Mouse (Mus musculus) urinary bladder, postnatal 10 days (tissue): ENCODE data around the gene Pwwp2b.

Experiments used
- DNase-seq: peaks from one replicate; pipeline ENCODE4 v3.0.0; 2022; ENCODE audit warnings: low spot score

The Pwwp2b gene

DNA sequence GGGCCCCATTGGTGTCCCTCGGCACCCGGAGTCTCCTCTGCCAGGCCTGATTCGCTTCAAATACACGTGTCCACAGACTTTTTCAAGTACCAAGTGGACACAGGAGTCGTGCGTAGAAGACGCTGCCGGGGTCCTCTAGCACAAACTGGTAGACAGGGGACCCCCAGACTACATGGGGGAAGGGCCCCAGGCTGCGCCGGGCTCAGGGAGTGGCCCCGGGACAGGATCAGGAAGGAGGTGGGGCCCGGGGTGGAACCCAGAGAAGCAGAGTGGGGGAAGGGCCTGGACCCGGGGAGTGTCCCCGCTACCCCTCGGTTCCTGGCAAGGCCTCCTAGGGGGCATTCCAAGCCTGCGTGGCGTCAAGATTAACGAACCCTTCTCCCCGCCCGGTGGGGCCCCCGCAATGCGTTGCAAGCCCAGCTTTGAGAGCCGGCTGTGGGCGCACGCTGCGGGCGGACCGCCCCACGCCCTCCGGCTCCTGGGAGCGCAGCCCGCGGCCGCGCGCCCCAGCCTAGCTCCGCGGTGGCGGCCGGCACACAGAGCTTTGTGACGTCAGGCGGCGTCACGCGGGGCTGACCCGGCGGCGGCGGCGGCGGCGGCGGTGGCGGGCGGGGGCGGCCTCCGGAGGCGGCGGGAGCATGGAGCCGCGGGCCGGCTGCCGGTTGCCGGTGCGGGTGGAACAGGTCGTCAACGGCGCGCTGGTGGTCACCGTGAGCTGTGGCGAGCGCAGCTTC, at the start of gene Pwwp2b:
Gene Pwwp2b (plus strand): TSS at position 602 of the 734 bp plus-strand sequence.
- DNase-seq = no peak

DNA sequence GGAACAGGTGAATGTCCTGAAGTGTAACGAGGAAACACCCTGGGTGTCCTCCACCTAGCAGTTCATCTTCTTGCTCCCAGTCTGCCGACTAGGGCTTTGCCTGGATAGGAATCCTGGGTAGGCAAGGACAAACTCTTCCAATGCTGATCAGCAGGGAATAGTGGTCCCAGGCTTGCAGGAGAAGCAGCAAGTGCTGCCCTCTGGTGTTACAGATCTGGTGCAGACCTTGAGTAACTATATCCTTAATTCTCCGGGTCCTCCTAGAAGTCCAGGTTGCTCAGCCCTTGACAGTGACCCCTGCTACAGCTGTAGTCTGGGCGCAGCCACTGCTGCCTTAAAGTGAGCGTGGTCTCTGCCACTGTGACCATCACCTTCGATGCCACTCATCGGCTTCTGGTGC, 48.2 kb upstream of the Pwwp2b start:
- no peak for DNase-seq

DNA sequence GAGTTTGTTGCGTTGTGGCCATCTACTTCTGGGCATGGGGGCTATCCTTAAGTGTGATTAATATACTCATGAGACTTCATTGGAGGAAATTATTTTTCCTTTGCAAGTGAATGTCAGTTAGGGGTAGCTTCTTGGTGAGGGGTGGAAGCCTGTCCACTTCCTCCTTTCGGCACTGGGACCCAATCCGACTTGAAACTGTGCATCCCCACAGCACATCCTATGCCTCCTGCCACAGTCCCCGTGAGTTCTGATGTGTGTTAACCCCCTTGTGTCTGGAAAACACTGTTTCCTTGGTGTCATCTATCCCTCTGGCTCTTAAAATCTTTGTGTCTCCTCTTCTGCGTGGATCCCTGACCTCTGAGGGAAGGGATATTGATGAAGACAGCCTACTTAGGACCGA, 47.1 kb upstream of the Pwwp2b start:
- no peak for DNase-seq

DNA sequence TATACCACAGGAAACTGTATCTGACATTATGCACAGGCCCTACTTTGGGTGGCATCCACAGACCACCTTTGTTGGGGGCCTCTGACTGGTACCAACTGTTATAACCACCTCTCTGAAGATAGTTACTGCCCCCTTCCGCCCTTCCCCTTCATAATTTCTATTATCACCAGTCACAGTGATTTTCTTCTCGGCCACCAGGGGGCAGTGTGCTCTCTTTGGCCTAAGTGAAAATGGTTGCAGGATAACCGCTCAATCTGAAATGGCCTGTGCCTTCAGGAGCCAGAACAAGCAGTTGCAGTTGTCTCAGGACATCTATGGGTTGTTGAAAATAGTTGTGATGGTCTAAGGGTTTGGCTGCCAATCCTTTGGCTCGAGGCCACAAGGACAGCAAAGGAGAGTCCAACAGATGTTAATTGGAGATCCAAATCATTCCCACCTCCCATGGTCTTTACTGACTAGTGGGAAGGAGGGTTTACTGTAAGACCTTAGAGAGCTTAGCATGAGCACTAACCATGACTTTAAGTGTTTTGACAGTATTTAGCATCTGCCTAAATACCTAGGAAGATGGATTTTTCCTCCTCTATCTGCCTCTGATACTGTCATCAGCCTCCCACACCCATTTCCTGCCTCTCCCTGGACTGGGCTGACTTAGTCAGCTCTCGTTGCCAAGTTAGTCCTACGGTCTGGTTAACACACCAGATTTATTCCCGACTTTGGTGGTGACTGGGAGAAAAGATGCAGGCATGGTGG, 40.1 kb upstream of the Pwwp2b start:
- no peak for DNase-seq

DNA sequence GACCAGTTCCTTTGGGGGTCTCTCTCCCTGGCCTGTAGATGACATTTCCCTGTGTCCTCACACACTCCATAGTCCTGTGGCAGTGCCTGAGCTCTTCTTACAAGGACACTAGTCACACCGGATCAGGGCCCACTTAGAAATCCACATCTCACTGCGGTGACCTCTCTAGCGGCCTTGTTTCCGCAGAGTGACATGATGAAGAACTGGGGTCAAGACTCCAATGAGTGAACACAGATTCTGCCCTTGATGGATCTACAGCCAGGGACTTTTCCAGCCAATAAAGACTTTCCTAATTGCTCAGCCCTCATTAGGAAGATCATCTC, 39.5 kb upstream of the Pwwp2b start:
- no peak for DNase-seq

DNA sequence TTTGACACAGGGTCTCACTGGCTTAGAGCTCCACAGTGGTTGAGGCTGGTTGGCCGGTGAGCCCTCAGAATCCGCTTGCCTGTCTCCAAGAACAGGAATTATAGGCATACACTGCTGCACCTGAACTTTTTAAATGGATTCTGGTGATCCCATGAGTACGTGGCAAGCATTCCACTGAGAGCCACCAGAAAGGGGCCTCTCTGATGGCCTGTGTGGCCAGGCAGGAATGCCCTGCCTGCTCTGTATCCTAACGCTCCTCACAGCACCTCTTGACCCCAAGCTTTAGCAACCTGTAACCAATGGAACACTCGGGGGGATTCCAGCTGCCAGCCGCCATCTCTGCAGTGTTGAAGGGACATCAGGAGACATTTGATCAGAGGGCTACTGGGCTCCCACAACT, 36.5 kb upstream of the Pwwp2b start:
- no peak for DNase-seq

DNA sequence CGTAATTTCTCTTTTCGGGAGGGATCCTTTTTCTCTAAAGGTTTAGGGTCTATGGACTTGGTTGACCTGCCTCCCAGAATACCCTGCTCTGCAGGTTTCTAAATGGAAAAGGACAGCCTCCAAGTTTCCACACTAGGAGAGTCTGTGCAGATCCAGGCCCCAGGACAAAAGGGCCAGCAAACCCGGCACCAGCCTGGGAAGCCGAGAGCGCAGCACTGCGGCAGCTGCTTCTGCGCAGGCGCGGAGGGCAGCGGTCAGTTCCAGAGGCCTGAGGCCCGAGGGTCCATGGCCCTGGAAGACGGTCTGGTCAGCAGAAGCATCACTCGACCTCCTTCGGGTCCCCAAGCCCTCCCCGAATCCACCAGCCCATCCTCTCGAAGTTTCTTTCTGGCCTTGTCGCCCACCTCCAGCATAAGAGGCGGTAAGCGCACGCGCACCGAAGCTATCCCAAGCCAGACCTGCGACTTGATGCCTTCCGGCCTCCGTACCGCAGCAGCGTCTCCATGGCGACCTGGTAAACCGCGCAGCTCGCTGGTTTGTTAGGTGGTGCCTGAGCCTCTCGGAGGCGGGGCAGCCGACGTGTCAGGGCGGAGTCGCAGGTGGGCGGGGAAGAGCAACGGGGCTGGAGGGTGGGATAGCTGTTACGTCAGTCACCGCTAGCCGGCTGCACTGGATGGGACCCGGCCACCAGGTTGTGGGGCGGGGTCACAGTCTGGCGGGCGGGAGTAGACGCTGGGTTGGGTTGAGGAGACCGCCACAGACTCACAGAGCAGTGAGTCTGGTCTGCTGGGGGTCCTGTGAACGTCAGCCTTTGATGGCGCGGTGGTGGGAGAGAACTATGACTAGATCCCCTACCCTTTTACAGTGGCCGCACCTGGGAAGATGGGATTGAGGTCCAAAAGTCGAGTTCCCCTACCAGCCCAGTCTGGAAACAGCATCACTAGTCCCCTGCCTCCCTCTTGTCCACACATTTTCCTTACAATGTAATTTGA, 35.2 kb upstream of the Pwwp2b start, which contains the start of the genes Lrrc27 and Stk32c:
Gene Lrrc27 (plus strand): TSS at position 235 of the 992 bp plus-strand sequence.
Gene Stk32c (minus strand): TSS at position 554 of the 992 bp plus-strand sequence.
- DNase-seq = peak; percentile 88

DNA sequence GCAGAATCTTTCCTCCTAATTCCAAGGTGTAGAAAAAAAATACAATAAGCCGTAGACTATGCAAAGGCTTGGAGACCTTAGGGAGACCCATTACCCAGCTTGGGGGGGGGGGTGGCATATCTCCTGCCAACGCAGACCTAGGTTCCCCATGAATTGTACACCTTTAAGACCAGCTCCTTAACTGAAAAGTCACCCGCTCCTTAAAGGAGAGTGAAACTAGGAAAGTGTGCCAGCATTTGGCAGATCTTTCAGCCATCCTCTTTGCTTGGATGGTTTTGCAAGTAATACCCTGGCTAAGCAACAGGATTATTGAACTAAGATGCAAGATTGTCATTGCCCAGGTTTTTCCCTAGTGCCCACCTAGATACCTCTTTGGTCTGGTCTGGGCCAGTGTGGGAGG, 34.5 kb upstream of the Pwwp2b start:
- DNase-seq = no peak

DNA sequence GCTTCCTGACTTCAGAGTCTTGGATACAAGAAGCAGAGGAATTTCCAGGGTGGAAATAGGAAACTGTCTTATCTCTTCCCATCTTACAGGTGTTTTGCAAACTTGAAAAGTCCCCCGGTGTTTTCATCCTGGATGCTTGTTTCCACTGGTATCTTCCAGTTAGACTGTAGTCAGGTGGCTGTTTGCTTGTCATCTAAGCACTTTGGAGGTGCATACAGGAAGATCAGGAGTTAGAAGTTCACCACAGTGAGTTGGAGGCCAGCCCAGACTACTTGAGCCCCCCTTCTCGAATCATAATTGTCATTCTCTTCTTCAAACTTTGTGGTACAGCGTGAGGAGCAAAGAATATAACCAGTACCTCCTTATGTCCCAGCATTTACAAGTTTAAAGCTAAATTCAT, 34.1 kb upstream of the Pwwp2b start:
- DNase-seq = no peak

DNA sequence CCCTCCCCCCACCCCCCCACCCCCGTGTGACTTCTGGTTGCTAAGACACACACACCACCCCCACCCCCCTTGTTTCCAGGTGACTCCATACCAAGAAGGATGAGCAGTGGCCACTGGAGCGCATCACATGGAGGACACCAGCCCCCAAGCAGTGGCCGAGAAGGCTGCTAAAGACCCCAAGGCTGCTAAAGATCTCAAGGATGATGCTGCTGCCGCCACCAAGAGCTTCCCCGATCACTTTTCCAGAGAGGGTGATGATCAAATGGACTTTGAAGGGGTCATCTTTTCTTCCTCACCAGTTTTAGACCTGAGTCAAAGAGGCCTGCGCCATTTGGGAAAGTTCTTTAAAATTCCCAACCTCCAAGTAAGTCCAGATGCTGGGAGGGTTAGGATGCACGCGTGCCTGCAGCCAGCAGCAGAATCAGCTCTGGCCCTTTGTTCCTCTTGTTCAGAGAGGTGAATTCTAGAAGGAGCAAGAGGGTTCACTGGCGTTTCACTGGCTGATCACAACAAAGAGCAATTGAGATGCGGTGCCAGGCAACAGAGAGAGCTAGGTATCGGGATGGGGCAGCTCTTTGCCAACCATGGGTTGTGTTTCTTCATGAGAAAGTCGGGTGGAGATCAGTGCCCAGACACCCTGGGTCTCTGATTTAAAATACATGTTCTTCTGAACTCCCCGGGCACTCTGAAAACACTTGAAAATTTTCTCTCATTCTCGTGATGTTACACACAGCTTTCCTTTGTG, 33.5 kb upstream of the Pwwp2b start:
- DNase-seq = no peak

DNA sequence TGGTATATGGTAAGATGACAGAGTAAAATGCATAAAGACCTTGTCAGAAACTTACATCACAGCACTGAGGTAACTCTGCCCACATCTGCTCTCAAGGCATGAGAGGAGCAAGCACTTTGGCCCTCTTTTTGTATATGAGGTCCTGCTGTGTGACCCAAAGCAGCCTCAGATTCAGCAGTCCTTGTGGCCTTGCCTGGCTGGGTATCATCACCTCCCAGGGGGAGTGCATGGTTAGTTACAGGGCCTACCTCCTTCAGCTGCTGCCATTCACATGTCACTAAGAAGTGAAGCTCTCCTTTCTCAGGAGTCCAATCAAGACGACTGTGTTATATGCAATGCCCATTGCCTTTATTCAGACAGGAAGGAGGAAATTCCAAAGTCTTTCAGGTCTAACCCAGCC, 32.8 kb upstream of the Pwwp2b start:
- DNase-seq = no peak

DNA sequence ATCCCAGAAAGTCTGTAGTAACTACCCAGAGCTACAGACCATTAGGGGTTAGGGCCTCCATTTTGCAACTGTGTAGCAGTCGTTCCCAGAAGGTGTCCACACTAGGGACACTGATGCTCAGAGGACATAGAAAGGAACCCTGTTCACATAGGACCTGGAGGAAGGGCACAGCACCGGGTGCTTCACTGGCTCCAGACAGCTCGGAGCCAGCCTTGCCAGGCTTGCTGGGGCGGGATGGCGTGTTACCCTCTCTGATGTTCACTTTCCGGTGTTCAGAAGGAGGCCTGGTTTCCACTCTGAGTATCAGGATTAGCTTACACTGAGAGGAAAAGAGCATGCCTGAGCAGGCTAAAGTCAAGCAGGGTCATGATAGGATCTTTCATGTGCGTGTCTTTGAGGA, 32.3 kb upstream of the Pwwp2b start:
- no peak for DNase-seq

DNA sequence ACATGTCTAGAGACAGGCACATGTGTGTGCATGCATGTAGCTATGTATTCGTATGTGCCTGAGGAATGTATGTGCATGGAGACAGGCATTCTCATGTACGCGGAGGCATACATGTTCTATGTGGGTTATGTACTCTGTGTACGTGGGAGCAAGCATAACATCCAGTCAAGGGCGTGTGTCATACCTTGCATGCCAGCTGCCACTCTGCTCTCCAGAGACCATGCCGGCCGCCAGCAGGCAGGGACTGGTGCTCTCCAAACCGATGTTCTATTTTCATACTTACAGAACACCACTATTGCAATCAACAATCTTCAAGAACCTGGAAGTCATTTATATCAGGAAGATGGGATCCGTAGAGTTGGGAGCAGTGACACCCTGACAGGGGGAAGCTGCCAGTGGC, 31.8 kb upstream of the Pwwp2b start:
- DNase-seq = no peak

DNA sequence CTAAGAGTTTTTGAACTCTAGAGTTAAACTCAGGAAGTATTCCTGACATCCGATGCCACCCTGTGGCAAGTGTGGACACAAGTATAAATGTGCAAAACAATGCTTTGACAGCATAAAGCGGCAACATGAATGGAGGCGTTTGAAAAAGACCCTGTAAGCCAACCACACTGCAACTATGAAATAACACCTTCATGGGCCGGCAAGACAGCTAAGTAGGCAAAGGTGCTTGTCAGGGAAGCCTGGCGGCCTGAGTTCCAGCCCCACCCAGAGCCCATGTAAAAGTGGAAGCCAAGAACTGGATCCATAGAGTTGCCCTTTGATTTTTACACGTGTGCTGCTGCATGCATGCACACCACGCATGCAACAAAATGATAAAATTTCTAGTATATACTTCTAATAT, 31.2 kb upstream of the Pwwp2b start:
- no peak for DNase-seq

DNA sequence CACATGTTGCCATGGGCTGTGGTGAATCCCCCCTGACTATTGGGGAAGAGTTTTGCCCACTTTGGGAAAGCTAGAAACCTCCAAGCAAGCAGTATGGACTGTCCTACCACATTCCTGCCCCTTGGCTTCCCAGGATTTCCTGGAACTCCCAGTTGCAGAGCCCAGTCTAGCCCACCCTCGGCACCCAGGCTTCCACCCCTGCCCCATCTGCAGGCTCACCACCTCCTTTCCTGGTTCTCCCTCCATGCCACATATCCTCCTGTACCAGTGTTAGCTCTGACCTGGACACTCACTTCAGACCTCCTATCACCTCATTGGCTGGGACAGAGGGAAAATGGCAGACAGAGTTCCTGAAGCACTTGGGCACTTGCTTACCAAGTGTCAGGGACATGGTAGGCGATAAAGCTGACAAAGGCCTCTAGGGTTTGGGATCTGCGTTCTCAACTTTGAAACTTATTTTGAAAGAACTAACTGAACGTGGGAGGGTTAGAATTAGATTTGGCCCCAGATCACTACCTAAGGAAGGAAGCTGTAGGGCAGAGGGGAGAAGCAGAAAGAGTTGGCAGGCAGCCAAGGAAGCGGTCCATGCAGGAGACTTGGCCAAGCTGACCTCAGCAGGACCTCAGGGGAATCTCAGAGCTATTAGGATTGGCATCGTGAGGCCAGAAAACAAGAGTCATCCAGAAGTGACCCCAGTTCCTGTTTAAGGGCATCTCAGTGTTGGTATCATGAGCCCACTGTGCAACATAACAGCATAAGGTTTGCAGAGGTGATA, 29.5 kb upstream of the Pwwp2b start:
- DNase-seq = no peak

DNA sequence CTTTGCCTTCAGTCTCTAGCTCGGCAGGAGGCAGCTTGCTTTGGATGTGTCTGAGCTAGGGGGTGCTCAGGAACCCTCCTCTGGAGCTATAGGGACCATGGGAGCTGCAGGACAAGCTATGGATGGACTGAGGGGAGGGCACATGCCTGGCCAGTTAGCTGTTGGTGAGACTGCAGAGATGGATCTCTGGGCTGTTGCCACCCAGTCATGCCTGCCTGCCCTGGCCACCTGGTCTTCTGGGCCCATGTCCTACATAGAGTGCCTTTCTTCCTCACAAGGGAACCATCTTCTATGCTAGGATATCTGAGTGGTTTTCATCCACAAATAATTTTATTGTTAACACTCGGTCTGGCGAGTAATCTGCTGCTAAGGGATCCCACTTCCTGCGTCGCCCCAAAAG, 28.8 kb upstream of the Pwwp2b start:
- no peak for DNase-seq

DNA sequence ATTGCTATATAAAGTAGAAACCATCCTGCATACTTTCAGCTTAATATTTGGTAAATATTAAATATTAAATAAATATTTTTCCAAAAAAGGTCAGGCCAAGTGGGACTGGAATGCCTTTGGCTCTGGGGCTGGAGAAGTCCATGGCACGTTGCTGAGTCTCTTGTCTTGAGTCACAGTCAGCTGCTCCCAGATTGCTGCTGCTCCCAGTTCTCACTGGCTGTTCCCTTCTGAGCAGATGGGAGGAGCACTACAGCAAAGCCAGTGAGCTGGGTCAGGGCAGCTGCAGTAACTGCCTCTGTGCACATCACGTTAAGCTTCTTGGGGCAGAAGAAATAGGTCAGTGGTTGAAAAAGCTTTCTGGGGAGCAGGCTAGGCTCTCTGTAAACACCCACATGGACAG, 28.0 kb upstream of the Pwwp2b start:
- DNase-seq = no peak

DNA sequence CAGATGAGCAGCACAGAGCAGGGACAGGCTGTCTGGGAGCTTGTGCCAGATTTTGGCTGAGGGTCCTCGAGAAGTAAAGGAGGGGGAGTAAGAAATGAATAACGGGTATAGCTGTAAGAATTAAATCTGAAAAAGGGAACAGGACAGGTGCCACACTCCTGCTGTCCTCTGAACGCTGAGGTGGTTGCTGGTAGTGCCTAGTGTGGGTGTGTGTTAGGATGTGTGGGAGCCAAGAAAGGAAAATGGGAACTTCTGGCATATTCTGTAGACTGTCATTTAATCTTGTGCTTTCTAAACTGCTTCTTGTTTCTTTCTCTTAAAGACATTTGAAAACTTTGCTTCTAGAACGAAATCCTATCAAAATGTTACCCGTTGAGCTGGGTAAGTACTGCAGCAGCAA, 27.2 kb upstream of the Pwwp2b start:
- DNase-seq = no peak

DNA sequence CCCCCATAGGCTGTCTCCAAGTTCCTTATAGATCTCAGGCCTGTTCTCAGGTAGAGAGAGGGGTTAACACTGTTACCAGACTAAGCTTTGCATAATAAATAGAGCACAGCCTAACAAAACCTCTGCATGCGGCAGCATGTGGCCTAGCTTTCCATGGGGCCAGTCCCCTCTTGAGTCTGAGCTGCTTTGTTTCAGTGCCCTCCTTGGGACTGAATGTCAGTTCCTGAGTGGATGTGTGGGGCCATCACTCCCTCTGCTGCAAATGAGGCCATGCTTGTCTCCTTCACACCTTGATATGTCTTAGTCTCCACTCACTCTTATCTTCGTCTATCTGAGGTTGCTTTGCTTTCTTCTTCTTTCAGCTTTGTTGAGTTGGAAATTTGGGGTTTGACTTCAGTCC, 26.4 kb upstream of the Pwwp2b start:
- DNase-seq = no peak

DNA sequence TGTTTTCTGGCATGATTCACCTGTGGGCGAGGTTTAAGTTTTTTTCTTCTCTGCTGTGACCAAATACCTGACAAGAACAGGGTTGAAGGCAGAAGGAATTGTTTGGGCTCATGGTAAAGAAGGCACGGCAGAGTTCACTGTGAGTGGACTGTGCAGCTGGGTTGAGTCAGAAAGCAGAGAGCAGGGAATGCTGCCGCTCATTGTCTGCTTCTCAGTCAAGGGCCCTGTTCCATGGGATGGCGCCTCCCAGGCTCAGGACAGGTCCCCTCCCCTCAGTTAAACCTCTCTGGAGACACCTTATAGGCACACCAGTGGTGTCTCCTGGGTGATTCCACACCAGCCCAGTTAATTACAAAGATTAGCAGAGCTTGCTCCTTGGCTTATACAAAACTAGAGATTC, 25.9 kb upstream of the Pwwp2b start:
- DNase-seq = no peak

DNA sequence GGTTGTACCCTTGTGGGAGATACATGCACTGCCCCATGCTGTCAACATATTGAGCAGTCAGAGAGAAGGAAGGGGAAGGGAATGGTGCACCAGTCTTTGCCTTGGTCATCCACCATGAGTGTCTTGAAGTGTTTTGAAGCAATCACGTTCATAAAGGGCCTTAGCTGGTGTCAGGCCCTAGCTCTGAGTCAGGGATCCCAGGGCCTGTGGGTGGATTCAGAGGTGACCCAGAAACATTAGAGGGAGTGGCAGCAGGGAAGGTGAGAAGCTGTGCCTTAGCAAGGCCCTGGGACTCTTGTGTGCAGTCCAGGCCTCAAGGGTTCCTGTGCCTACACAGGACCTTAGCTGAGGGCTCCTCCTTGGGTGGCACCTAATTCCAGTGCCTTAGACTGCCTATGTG, 24.2 kb upstream of the Pwwp2b start:
- DNase-seq = no peak
